8 mouse cellular contexts compared by ENCODE assay signal in genomic region chr3:34443731-34444628, GRCm38 (mm10).
A peak's percentile ranks its signal among the peaks of the same experiment; 100 is the strongest.
DNase-seq lines count a peak whose midpoint lies in the region; ATAC-seq and TF ChIP-seq lines count a peak whose summit lies in the region.

No protein-coding gene starts in this region.

- peaks cover 8% of the 10 kb centered on the region for H3K4me1 ChIP-seq in kidney, embryonic 15.5 days
- no peaks in the 10 kb centered on the region for H3K4me1 ChIP-seq in kidney, adult 2 months (ENCODE audit: control insufficient read depth, insufficient read depth, low read length)
- peaks cover 61% of the 10 kb centered on the region for H3K4me1 ChIP-seq in forebrain, embryonic 10.5 days
- peaks cover 18% of the 10 kb centered on the region for H3K4me1 ChIP-seq in midbrain, embryonic 14.5 days (ENCODE audit: control insufficient read depth, insufficient read depth, low read length)
- H3K4me1 ChIP-seq in liver, embryonic 12.5 days: no peaks in the 10 kb centered on the region

- ATAC-seq in kidney, embryonic 15.5 days (replicated peaks; ENCODE audit: low FRiP score): no peak
- ATAC-seq in midbrain, embryonic 14.5 days (ENCODE audit: low FRiP score, low TSS enrichment): peak; percentile 70
- no peak for ATAC-seq in liver, embryonic 12.5 days
- ATAC-seq in megakaryocyte-erythroid progenitor cell, adult 5-6 weeks (replicated peaks; ENCODE audit: low FRiP score, low TSS enrichment, poor library complexity, severe bottlenecking): no peak

- H3K9ac ChIP-seq in kidney, embryonic 15.5 days: no peak overlapping the region
- H3K9ac ChIP-seq in midbrain, embryonic 14.5 days (replicated peaks; ENCODE audit: low read length): no peak overlapping the region
- no peak overlapping the region for H3K9ac ChIP-seq in liver, embryonic 12.5 days

- no peaks in the 10 kb centered on the region for H3K27me3 ChIP-seq in kidney, embryonic 15.5 days
- no peaks in the 10 kb centered on the region for H3K27me3 ChIP-seq in kidney, adult 2 months (replicated peaks; ENCODE audit: control insufficient read depth, insufficient read depth, low read length)
- peaks cover 26% of the 10 kb centered on the region for H3K27me3 ChIP-seq in forebrain, embryonic 10.5 days (ENCODE audit: poor library complexity, severe bottlenecking)
- H3K27me3 ChIP-seq in midbrain, embryonic 14.5 days (ENCODE audit: control insufficient read depth, insufficient read depth, low read length): 0 out of 2 replicates have a peak, but pooled peaks cover 3% of the 10 kb centered on the region
- H3K27me3 ChIP-seq in liver, embryonic 12.5 days (replicated peaks): no peaks in the 10 kb centered on the region

- H3K9me3 ChIP-seq in kidney, embryonic 15.5 days (replicated peaks): no peaks in the 10 kb centered on the region
- H3K9me3 ChIP-seq in forebrain, embryonic 10.5 days: peaks cover 12% of the 10 kb centered on the region
- peaks cover 3% of the 10 kb centered on the region; the same call in 1 of the 2 replicates for H3K9me3 ChIP-seq in midbrain, embryonic 14.5 days (ENCODE audit: control insufficient read depth, low read length)
- H3K9me3 ChIP-seq in liver, embryonic 12.5 days (replicated peaks): no peaks in the 10 kb centered on the region

- H3K27ac ChIP-seq in kidney, embryonic 15.5 days: no peak overlapping the region
- H3K27ac ChIP-seq in kidney, adult 2 months (ENCODE audit: insufficient read depth, low read depth, low read length): no peak overlapping the region
- peak overlapping the region; percentile 54 for H3K27ac ChIP-seq in forebrain, embryonic 10.5 days
- H3K27ac ChIP-seq in midbrain, embryonic 14.5 days (replicated peaks; ENCODE audit: low read depth, low read length): peak overlapping the region; percentile 32; the same call in 1 of the 2 replicates
- no peak overlapping the region for H3K27ac ChIP-seq in liver, embryonic 12.5 days

- H3K4me3 ChIP-seq in kidney, embryonic 15.5 days (replicated peaks): no peak overlapping the region
- H3K4me3 ChIP-seq in kidney, adult 2 months (ENCODE audit: insufficient read depth, low read depth, low read length): no peak overlapping the region
- no peak overlapping the region for H3K4me3 ChIP-seq in forebrain, embryonic 10.5 days
- 0 out of 2 replicates have a peak overlapping the region, but pooled peaks have one; percentile 5 for H3K4me3 ChIP-seq in midbrain, embryonic 14.5 days (replicated peaks; ENCODE audit: low read depth, low read length)
- H3K4me3 ChIP-seq in liver, embryonic 12.5 days: no peak overlapping the region

- TF ChIP-seq POLR2A in kidney, adult 2 months (IDR thresholded peaks at IDR 0.05; ENCODE audit: low read depth, low read length): no peak

- DNase-seq in kidney, adult 2 months: no peak
- DNase-seq in forebrain, embryonic 10.5 days (ENCODE audit: extremely low spot score, low spot score): peak; percentile 19
- peak; percentile 63 for DNase-seq in layer of hippocampus, adult 9-10 months (ENCODE audit: low spot score)
- DNase-seq in midbrain, embryonic 14.5 days: peak; percentile 81
- DNase-seq in kidney, postnatal 14 days: no peak

- WGBS in kidney, embryonic 15.5 days: 36% methylated on average over 28 of the region's 28 CpGs
- 49% methylated on average over 28 of the region's 28 CpGs for WGBS in kidney, adult 2 months
- WGBS in forebrain, embryonic 10.5 days: 48% methylated on average over 28 of the region's 28 CpGs
- 9% methylated on average over 28 of the region's 28 CpGs for WGBS in midbrain, embryonic 14.5 days
- 77% methylated on average over 28 of the region's 28 CpGs for WGBS in liver, embryonic 12.5 days (ENCODE audit: insufficient replicate concordance)

- TF ChIP-seq CTCF in kidney, adult 2 months (conservative IDR thresholded peaks at IDR 0.05; ENCODE audit: insufficient read depth, insufficient read length, low read depth, low read length): no peak

- H3K36me3 ChIP-seq in kidney, embryonic 15.5 days: no peaks in the 10 kb centered on the region
- no peaks in the 10 kb centered on the region for H3K36me3 ChIP-seq in kidney, adult 2 months (ENCODE audit: control insufficient read depth, insufficient read depth, low read length)
- no peaks in the 10 kb centered on the region; the same call in 1 of the 2 replicates for H3K36me3 ChIP-seq in forebrain, embryonic 10.5 days (replicated peaks)
- H3K36me3 ChIP-seq in midbrain, embryonic 14.5 days (ENCODE audit: control insufficient read depth, insufficient read depth, low read length): no peaks in the 10 kb centered on the region
- H3K36me3 ChIP-seq in liver, embryonic 12.5 days: no peaks in the 10 kb centered on the region

- 0 out of 2 replicates have a peak overlapping the region, but pooled peaks have one; percentile 17 for H3K4me2 ChIP-seq in kidney, embryonic 15.5 days
- peak overlapping the region; percentile 46 for H3K4me2 ChIP-seq in midbrain, embryonic 14.5 days (ENCODE audit: low read length)
- no peak overlapping the region for H3K4me2 ChIP-seq in liver, embryonic 12.5 days

Comparison
In these comparisons a context has a peak if more than half of its experiments do, and no peak if none do; other contexts are left out.
1. H3K27ac ChIP-seq: peak in forebrain, embryonic 10.5 days (single experiment) and midbrain, embryonic 14.5 days (single experiment); none in kidney, embryonic 15.5 days (single experiment), kidney, adult 2 months (single experiment) and liver, embryonic 12.5 days (single experiment).
2. DNase-seq: peak in forebrain, embryonic 10.5 days (single experiment), layer of hippocampus, adult 9-10 months (single experiment) and midbrain, embryonic 14.5 days (single experiment); none in kidney, adult 2 months (single experiment) and kidney, postnatal 14 days (single experiment).